Mouse (Mus musculus) liver, embryonic 14.5 days (tissue): ENCODE measurements around the gene Tns4. TPM values are rescaled to one million over a fixed set of nuclear protein-coding genes. Genes with fewer than 3 reads are reported as not detected.

Source experiments
- ATAC-seq: fragments of 200-750 bp; cut with Nextera tagmentation; 2 replicates; pipeline ENCODE4 v1.8.0; 2017; ENCODE audit warnings: moderate number of reproducible peaks, mild to moderate bottlenecking, moderate library complexity; ENCODE audit not compliant: insufficient read depth
- DNase-seq, 3 experiments: peaks; one replicate each; pipeline ENCODE4 v3.0.0-alpha.2; 2012 to 2013; ENCODE audit warnings: low read depth in 3 of 3, low spot score in 3 of 3
- H3K27ac ChIP-seq: fragments of 300-500 bp; sonication (generic); 2 replicates; pipeline ENCODE4 v1.5.1; 2014; ENCODE audit warnings: moderate library complexity, mild to moderate bottlenecking, control low read depth, inconsistent platforms
- H3K27me3 ChIP-seq: fragments of 300-500 bp; sonication (generic); 2 replicates; pipeline ENCODE4 v1.6.1; 2014; ENCODE audit warnings: mild to moderate bottlenecking, low read length, moderate library complexity; ENCODE audit not compliant: control insufficient read depth, insufficient read depth
- H3K36me3 ChIP-seq: fragments of 300-500 bp; sonication (generic); replicated peaks from 2 replicates; pipeline ENCODE4 v1.6.1; 2014; ENCODE audit warnings: low read depth; ENCODE audit not compliant: control insufficient read depth, insufficient read depth
- H3K4me1 ChIP-seq, 2 experiments: fragments of 200-500 bp in 1 of 2; fragments of 300-500 bp in 1 of 2; sonication (generic) in 1 of 2; replicated peaks; 2 replicates each; pipeline ENCODE4 v1.6.1; 2012 to 2014; ENCODE audit warnings: antibody characterized with exemption in 1 of 2, inconsistent platforms in 1 of 2, low read length in 1 of 2; ENCODE audit not compliant: control insufficient read depth in 2 of 2, insufficient read depth in 2 of 2
- H3K4me2 ChIP-seq: fragments of 300-500 bp; sonication (generic); 2 replicates; pipeline ENCODE4 v1.6.1; 2014; ENCODE audit warnings: low read depth, mild to moderate bottlenecking, control low read depth, moderate library complexity
- H3K4me3 ChIP-seq, 2 experiments: fragments of 200-500 bp in 1 of 2; fragments of 300-500 bp in 1 of 2; sonication (generic) in 1 of 2; 2 replicates each; pipeline ENCODE4 v1.5.1; 2012 to 2014; ENCODE audit warnings: low read depth in 2 of 2, low read length in 2 of 2, mild to moderate bottlenecking in 2 of 2, control low read depth in 1 of 2, inconsistent platforms in 1 of 2, moderate library complexity in 1 of 2; ENCODE audit not compliant: insufficient read depth in 1 of 2
- H3K9ac ChIP-seq: fragments of 300-500 bp; sonication (generic); replicated peaks from 2 replicates; pipeline ENCODE4 v1.6.1; 2014; ENCODE audit warnings: mild to moderate bottlenecking, control low read depth, moderate library complexity
- H3K9me3 ChIP-seq: fragments of 300-500 bp; sonication (generic); 2 replicates; pipeline ENCODE4 v1.6.1; 2016; ENCODE audit warnings: low read length, mixed read lengths; ENCODE audit not compliant: control insufficient read depth
- CTCF ChIP-seq: IDR thresholded peaks from 2 replicates; pipeline ENCODE4 v1.5.1; 2016; ENCODE audit warnings: antibody characterized with exemption, low read depth, control low read depth
- EP300 ChIP-seq: IDR thresholded peaks from 2 replicates; pipeline ENCODE4 v1.6.1; 2016; ENCODE audit warnings: antibody characterized with exemption, low read depth
- WGBS: fragments of 180-500 bp; shearing (Covaris S2); extraction: QIAGEN DNeasy Blood & Tissue Kit; methylation state at CpG from one replicate; pipeline ENCODE4 v1.1.7; 2014; ENCODE audit not compliant: insufficient replicate concordance; 5-methylcytosine and 5-hydroxymethylcytosine counted together
- polyA plus RNA-seq, 2 experiments: library from polyadenylated mRNA; depleted of rRNA in 1 of 2; stranded (reverse) in 1 of 2; unstranded in 1 of 2; fragments of >200 nt; fragmentation: Nextera tagmentation in 1 of 2; extraction: Ambion mirVana in 1 of 2; gene quantifications; 2 replicates each; pipeline versions ENCODE4 v1.2.1 to v1.2.3; 2012 to 2014

Tns4 gene
- polyA plus RNA-seq, 2 experiments, result 0.09 to 0.36 TPM

DNA sequence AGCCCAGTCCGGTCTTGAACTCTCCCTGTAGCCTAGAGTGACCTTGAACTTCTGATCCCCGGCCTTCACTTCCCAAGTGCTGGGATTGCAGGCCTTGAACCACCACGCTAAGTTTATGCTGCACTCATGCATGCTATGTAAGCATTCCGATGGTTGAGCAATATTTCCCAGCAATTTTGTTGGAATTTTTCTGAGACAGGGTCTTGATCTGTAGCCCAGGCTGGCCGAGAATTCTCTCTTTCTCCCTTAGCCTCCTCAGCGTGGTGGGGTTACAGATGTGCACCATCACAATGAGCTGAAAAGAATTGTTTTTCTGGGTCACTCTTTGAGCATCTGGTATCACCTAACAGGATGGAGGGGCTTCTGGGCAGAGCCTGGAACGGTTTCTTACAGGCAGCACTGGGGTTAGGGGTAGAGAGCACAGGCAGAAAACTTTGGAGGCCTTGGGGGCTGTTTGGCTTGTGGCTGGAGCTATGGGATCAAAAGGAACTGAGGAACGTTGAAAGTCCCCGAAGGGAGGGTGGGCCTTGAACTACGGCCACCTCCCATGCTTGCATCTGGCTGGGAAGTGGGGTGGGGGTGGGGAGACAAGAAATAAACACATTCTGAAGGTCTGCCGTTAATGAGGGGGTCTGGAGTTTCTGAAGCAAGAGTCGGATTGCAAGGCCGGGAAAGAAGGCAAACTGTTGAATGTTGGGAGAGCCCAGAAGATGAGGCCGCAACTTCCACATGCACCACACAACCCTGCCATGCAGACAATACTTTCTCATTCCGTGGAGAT lies 45.4 kb upstream of the Tns4 start:
- Histone ChIP-seq H3K36me3 (no peaks in the 10 kb centered on the region), H3K9ac (no peak overlapping the region), H3K4me2 (no peak overlapping the region), H3K4me1 (peaks cover 0 to 15% of the 10 kb centered on the region in 2 experiments; a peak in 3 of 4 replicates), H3K27ac (no peak overlapping the region), H3K4me3 (no peak overlapping the region), H3K9me3 (no peaks in the 10 kb centered on the region), H3K27me3 (no peaks in the 10 kb centered on the region)
- WGBS, result 41% methylated on average over 15 of the region's 15 CpGs
- no peak for ATAC-seq
- no peak for DNase-seq
- TF ChIP-seq EP300, result no peak

DNA sequence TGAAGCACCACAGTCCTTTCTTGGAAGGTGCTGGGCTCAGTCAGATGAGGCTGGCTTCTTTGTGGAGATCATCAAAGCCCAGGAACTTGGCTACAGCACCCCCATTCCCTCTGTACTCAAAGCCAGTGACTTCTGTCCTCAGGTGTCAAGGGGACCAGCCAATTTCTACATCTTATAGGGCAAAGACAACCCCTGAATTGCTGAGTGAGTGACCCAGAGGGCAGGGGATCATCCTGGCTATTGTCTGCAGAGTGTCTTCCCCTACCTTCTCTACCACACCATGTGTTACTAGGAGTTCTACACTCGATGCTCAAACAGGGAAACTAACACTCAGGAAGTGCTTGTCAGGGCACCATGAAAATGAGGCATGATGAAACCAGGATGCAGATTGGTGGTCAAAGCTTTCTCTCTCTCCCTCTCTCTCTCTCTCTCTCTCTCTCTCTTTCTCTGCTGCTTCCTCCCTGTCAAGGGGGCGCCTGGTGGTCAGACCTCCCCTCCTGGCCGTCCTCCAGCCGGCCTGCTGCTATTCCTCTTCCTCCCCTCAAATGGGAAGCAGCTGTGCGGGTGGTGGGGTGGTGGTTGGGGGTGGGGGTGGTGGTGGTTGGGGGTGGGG lies 44.3 kb upstream of the Tns4 start:
- H3K4me2 ChIP-seq, result no peak overlapping the region
- peaks cover 0 to 15% of the 10 kb centered on the region in 2 experiments; a peak in 3 of 4 replicates for H3K4me1 ChIP-seq
- 12% methylated on average over 4 of the region's 5 CpGs for WGBS
- ATAC-seq (no peak), DNase-seq (no peak)
- no peaks in the 10 kb centered on the region for H3K9me3 ChIP-seq
- H3K36me3 ChIP-seq, result no peaks in the 10 kb centered on the region
- H3K27me3 ChIP-seq, result no peaks in the 10 kb centered on the region
- TF ChIP-seq EP300 (no peak), CTCF (no peak)
- H3K27ac ChIP-seq, result no peak overlapping the region
- H3K9ac ChIP-seq, result no peak overlapping the region
- H3K4me3 ChIP-seq, result no peak overlapping the region

GRCm38 (mm10) chr11:99132091-99132730 lies 43.1 kb upstream of the Tns4 start:
- 11% methylated on average over 11 of the region's 11 CpGs for WGBS
- TF ChIP-seq CTCF, result no peak
- no peak for TF ChIP-seq EP300
- H3K4me2 ChIP-seq, result no peak overlapping the region
- H3K27me3 ChIP-seq, result no peaks in the 10 kb centered on the region
- H3K9me3 ChIP-seq, result no peaks in the 10 kb centered on the region
- no peak for ATAC-seq
- H3K27ac ChIP-seq, result no peak overlapping the region
- no peak for DNase-seq
- peaks cover 0 to 15% of the 10 kb centered on the region in 2 experiments; a peak in 3 of 4 replicates for H3K4me1 ChIP-seq
- no peak overlapping the region for H3K9ac ChIP-seq
- H3K36me3 ChIP-seq, result no peaks in the 10 kb centered on the region
- no peak overlapping the region for H3K4me3 ChIP-seq

- H3K4me2 ChIP-seq, result no peak overlapping the region
- H3K4me1 ChIP-seq, result peaks cover 0 to 15% of the 10 kb centered on the region in 2 experiments; a peak in 3 of 4 replicates
- H3K9me3 ChIP-seq, result no peaks in the 10 kb centered on the region
- no peaks in the 10 kb centered on the region for H3K27me3 ChIP-seq
- ATAC-seq (no peak), DNase-seq (no peak)
- WGBS, result 32% methylated on average over 12 of the region's 12 CpGs
- no peak overlapping the region for H3K4me3 ChIP-seq
- no peak overlapping the region for H3K27ac ChIP-seq
- TF ChIP-seq EP300, result no peak
- TF ChIP-seq CTCF, result no peak
- no peak overlapping the region for H3K9ac ChIP-seq
- H3K36me3 ChIP-seq, result no peaks in the 10 kb centered on the region
Measured at GRCm38 (mm10) chr11:99131463-99131840, 42.3 kb upstream of the Tns4 start.
